Mouse (Mus musculus) C2C12 (cell line): Measurements from ENCODE around the gene Slc17a2.

ENCODE experiments used
- CEBPB ChIP-seq: IDR thresholded peaks from one replicate; pipeline ENCODE4 v1.6.1; 2011; ENCODE audit warnings: low read depth, mild to moderate bottlenecking, control low read depth, moderate library complexity
- CTCF ChIP-seq: IDR thresholded peaks from one replicate; pipeline ENCODE4 v1.5.1; 2011; ENCODE audit not compliant: control insufficient read depth, insufficient read depth, insufficient read length
- MAX ChIP-seq: IDR thresholded peaks from one replicate; pipeline ENCODE4 v1.6.1; 2011; ENCODE audit warnings: mild to moderate bottlenecking, control low read depth
- MYOD1 ChIP-seq: IDR thresholded peaks from one replicate; pipeline ENCODE4 v1.6.1; 2011; ENCODE audit warnings: low read depth; ENCODE audit not compliant: control insufficient read depth, insufficient read length
- MYOG ChIP-seq: IDR thresholded peaks from one replicate; pipeline ENCODE4 v1.6.1; 2011; ENCODE audit not compliant: control insufficient read depth, insufficient read length; ENCODE audit errors: extremely low read depth
- USF1 ChIP-seq: IDR thresholded peaks from one replicate; pipeline ENCODE4 v1.6.1; 2011; ENCODE audit warnings: low read depth, mild to moderate bottlenecking, control low read depth, moderate library complexity

GRCm38 (mm10) chr13:23806422-23807052 is at the start of gene Slc17a2:
- no peak for TF ChIP-seq CTCF
- no peak for TF ChIP-seq MYOD1
- no peak for TF ChIP-seq CEBPB
- TF ChIP-seq USF1: no peak
- no peak for TF ChIP-seq MAX
- no peak for TF ChIP-seq MYOG
